Mouse (Mus musculus) CH12.LX (cell line): ENCODE data around the gene Acbd6.

Source experiments
- CTCF ChIP-seq, 2 experiments: IDR thresholded peaks in 1 of 2; conservative IDR thresholded peaks in 1 of 2; 2 replicates each; pipeline ENCODE4 v1.5.1; 2011 to 2012; ENCODE audit warnings: low read depth in 2 of 2, low read length in 2 of 2, improper control_type of control experiment in 1 of 2, inconsistent platforms in 1 of 2, mild to moderate bottlenecking in 1 of 2, moderate library complexity in 1 of 2
- EP300 ChIP-seq: IDR thresholded peaks from 2 replicates; pipeline ENCODE4 v1.6.1; 2011; ENCODE audit warnings: low read length, improper control_type of control experiment
- MAFK ChIP-seq: IDR thresholded peaks from 2 replicates; pipeline ENCODE4 v1.6.1; 2011; ENCODE audit warnings: low read length, improper control_type of control experiment; ENCODE audit not compliant: insufficient replicate concordance
- NRF1 ChIP-seq: IDR thresholded peaks from 2 replicates; pipeline ENCODE4 v1.6.1; 2014; ENCODE audit warnings: low read depth, mild to moderate bottlenecking, inconsistent platforms, low read length, improper control_type of control experiment, moderate library complexity

DNA sequence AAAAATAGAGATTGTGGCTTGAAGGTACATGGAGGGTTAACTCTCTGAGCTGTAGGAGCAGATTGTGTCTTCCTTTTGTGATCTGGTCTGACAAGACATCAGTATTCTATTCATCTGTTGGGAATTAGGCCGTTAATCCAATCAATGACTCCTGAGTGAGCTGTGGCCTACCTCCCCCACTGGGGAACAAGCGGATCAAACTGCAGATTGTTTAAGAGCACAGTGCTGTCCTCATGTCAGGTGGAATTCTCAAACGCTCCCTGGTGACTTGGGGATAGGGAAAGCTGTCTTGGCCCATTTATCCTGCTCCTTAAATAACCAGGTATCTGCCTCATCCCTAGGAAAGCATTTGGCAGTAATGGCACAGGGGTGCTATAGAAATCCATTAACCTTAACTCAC is 97.0 kb downstream of the Acbd6 start:
- no peak for TF ChIP-seq NRF1
- no peak for TF ChIP-seq CTCF (conservative IDR thresholded peaks at IDR 0.05 in 1 of 2, IDR thresholded peaks at IDR 0.05 in 1 of 2; ENCODE audit: low read depth in 2 of 2, low read length in 2 of 2)
- TF ChIP-seq MAFK = no peak
- no peak for TF ChIP-seq EP300
